Mouse (Mus musculus) forebrain, embryonic 15.5 days (tissue): ENCODE measurements around the gene Ofd1. TPM values are rescaled to one million over a fixed set of nuclear protein-coding genes. Genes with fewer than 3 reads are reported as not detected.
A peak's percentile ranks its signal among the peaks of the same experiment; 100 is the strongest.

Experiments
- ATAC-seq: fragments of 200-750 bp; cut with Nextera tagmentation; replicated peaks from 2 replicates; pipeline ENCODE4 v1.8.0; 2017; ENCODE audit warnings: mild to moderate bottlenecking, moderate TSS enrichment, moderate library complexity
- H3K27ac ChIP-seq: fragments of 300-500 bp; sonication (generic); replicated peaks from 2 replicates; pipeline ENCODE4 v1.5.1; 2015; ENCODE audit warnings: mild to moderate bottlenecking, inconsistent platforms
- H3K27me3 ChIP-seq: fragments of 300-500 bp; sonication (generic); 2 replicates; pipeline ENCODE4 v1.6.1; 2015; ENCODE audit warnings: inconsistent platforms
- H3K36me3 ChIP-seq: fragments of 300-500 bp; sonication (generic); 2 replicates; pipeline ENCODE4 v1.6.1; 2015; ENCODE audit warnings: mild to moderate bottlenecking, inconsistent platforms
- H3K4me1 ChIP-seq: fragments of 300-500 bp; sonication (generic); 2 replicates; pipeline ENCODE4 v1.6.1; 2015; ENCODE audit warnings: inconsistent platforms
- H3K4me2 ChIP-seq: fragments of 300-500 bp; sonication (generic); replicated peaks from 2 replicates; pipeline ENCODE4 v1.6.1; 2015; ENCODE audit warnings: mild to moderate bottlenecking, inconsistent platforms
- H3K4me3 ChIP-seq: fragments of 300-500 bp; sonication (generic); 2 replicates; pipeline ENCODE4 v1.5.1; 2015; ENCODE audit warnings: mild to moderate bottlenecking, inconsistent platforms
- H3K9ac ChIP-seq: fragments of 300-500 bp; sonication (generic); replicated peaks from 2 replicates; pipeline ENCODE4 v1.6.1; 2015; ENCODE audit warnings: mild to moderate bottlenecking, inconsistent platforms
- H3K9me3 ChIP-seq: fragments of 300-500 bp; sonication (generic); 2 replicates; pipeline ENCODE4 v1.6.1; 2016; ENCODE audit warnings: inconsistent platforms
- WGBS: fragments of 180-500 bp; shearing (Covaris S2); methylation state at CpG from one replicate; pipeline ENCODE4 v1.1.7; 2015; ENCODE audit warnings: mixed read lengths; 5-methylcytosine and 5-hydroxymethylcytosine counted together
- polyA plus RNA-seq: library from polyadenylated mRNA; unstranded; fragments of >200 nt; fragmentation: Nextera tagmentation; extraction: Ambion mirVana; gene quantifications from 2 replicates; pipeline ENCODE4 v1.2.1, GENCODE M21; 2015

Ofd1 gene
- polyA plus RNA-seq, 1 experiment from 2014 or later = 7.8 TPM

DNA sequence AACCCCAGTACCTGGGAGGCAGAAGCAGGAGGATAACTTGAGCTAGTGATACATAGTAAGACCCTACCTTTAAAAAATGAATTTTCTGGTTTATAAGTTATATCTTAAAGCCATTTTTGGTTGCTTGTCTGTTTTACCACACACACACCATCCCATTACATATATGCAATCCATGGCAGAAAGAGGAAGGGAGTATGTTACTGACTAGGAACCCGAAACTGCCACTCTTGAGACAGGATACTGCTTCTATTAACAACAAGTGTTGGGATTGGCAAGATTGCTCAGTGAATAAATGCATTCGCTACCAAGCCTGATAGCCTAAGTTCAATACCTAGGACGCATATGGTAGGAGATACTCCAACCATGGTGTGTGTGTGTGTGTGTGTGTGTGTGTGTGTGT is 84.2 kb downstream of the Ofd1 start:
- H3K27ac ChIP-seq = no peak overlapping the region
- H3K36me3 ChIP-seq = peaks cover 4% of the 10 kb centered on the region; the same call in 1 of the 2 replicates
- H3K9me3 ChIP-seq = no peaks in the 10 kb centered on the region
- H3K4me1 ChIP-seq = peaks cover 12% of the 10 kb centered on the region; the same call in 1 of the 2 replicates
- H3K4me3 ChIP-seq = no peak overlapping the region
- no peak overlapping the region for H3K9ac ChIP-seq
- H3K27me3 ChIP-seq = no peaks in the 10 kb centered on the region
- no peak for ATAC-seq
- no peak overlapping the region for H3K4me2 ChIP-seq
- WGBS = 94% methylated on average over 3 of the region's 3 CpGs

DNA sequence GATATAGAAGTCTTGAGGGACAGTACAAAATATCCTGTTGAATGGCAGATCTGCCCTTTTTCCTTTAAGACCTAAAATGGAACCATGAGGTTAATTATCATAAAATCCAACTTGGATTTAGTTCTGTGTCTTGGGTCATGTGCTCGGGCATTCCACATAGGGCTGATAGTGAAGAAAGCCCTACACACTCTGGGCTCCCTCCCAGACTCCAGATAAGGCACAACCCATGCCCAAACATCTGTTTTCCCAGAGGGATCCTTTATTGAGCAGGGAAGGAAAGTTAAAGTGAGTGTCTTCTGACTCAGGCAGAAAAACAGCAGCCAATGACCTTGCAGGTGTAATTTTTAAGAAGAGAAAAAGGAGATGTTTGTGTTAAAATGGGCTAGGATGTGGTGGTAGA is 85.6 kb downstream of the Ofd1 start:
- no peak overlapping the region for H3K27ac ChIP-seq
- WGBS = 71% methylated on average over 1 of the region's 1 CpGs
- no peak overlapping the region for H3K9ac ChIP-seq
- H3K4me3 ChIP-seq = no peak overlapping the region
- H3K4me2 ChIP-seq = no peak overlapping the region
- H3K27me3 ChIP-seq = no peaks in the 10 kb centered on the region
- H3K4me1 ChIP-seq = peaks cover 24% of the 10 kb centered on the region
- peaks cover 4% of the 10 kb centered on the region; the same call in 1 of the 2 replicates for H3K36me3 ChIP-seq
- no peaks in the 10 kb centered on the region for H3K9me3 ChIP-seq
- ATAC-seq = no peak

DNA sequence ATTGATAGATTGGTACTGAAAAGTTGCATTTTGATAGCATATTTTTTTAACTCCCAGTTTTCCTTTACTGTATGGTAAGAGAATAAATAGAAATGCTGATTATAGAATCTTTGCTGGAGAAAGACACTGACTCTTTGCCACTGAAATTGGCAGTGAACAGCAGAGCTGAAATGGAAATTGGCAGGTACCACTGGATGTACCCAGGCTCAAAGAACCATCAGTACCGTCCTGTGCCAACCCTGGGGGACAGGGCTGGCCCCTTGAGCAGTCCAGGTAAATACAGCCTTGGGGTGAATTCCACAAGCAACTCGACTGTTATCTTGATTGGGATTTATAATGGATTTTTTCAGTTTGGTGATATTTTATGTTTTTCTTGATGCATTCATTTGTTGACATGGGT is 87.1 kb downstream of the Ofd1 start:
- ATAC-seq = no peak
- Histone ChIP-seq H3K4me3 (no peak overlapping the region), H3K4me2 (no peak overlapping the region), H3K36me3 (no peaks in the 10 kb centered on the region), H3K27ac (no peak overlapping the region), H3K9ac (no peak overlapping the region), H3K9me3 (no peaks in the 10 kb centered on the region), H3K27me3 (no peaks in the 10 kb centered on the region), H3K4me1 (peaks cover 27% of the 10 kb centered on the region)
- 75% methylated on average over 2 of the region's 2 CpGs for WGBS

GRCm38 (mm10) chrX:166351790-166352189 is 88.7 kb downstream of the Ofd1 start:
- WGBS = 26% methylated on average over 6 of the region's 6 CpGs
- peaks cover 27% of the 10 kb centered on the region for H3K4me1 ChIP-seq
- no peaks in the 10 kb centered on the region for H3K27me3 ChIP-seq
- H3K4me2 ChIP-seq = no peak overlapping the region
- H3K9me3 ChIP-seq = no peaks in the 10 kb centered on the region
- no peaks in the 10 kb centered on the region for H3K36me3 ChIP-seq
- no peak overlapping the region for H3K27ac ChIP-seq
- H3K9ac ChIP-seq = no peak overlapping the region
- no peak overlapping the region for H3K4me3 ChIP-seq
- peak; percentile 75 for ATAC-seq

GRCm38 (mm10) chrX:166348634-166349033 is 91.9 kb downstream of the Ofd1 start:
- Histone ChIP-seq H3K36me3 (no peaks in the 10 kb centered on the region), H3K4me3 (peak overlapping the region; percentile 49), H3K9ac (peak overlapping the region; percentile 65), H3K4me2 (peak overlapping the region; percentile 46), H3K9me3 (no peaks in the 10 kb centered on the region), H3K27ac (peak overlapping the region; percentile 88), H3K27me3 (no peaks in the 10 kb centered on the region), H3K4me1 (peaks cover 27% of the 10 kb centered on the region)
- 34% methylated on average over 4 of the region's 4 CpGs for WGBS
- ATAC-seq = no peak

GRCm38 (mm10) chrX:166348086-166348485 is 92.4 kb downstream of the Ofd1 start:
- Histone ChIP-seq H3K27ac (peak overlapping the region; percentile 88), H3K27me3 (no peaks in the 10 kb centered on the region), H3K4me3 (peak overlapping the region; percentile 49), H3K4me2 (peak overlapping the region; percentile 46), H3K36me3 (no peaks in the 10 kb centered on the region), H3K9me3 (no peaks in the 10 kb centered on the region), H3K4me1 (peaks cover 23% of the 10 kb centered on the region), H3K9ac (peak overlapping the region; percentile 65)
- no peak for ATAC-seq
- 24% methylated on average over 6 of the region's 6 CpGs for WGBS

DNA sequence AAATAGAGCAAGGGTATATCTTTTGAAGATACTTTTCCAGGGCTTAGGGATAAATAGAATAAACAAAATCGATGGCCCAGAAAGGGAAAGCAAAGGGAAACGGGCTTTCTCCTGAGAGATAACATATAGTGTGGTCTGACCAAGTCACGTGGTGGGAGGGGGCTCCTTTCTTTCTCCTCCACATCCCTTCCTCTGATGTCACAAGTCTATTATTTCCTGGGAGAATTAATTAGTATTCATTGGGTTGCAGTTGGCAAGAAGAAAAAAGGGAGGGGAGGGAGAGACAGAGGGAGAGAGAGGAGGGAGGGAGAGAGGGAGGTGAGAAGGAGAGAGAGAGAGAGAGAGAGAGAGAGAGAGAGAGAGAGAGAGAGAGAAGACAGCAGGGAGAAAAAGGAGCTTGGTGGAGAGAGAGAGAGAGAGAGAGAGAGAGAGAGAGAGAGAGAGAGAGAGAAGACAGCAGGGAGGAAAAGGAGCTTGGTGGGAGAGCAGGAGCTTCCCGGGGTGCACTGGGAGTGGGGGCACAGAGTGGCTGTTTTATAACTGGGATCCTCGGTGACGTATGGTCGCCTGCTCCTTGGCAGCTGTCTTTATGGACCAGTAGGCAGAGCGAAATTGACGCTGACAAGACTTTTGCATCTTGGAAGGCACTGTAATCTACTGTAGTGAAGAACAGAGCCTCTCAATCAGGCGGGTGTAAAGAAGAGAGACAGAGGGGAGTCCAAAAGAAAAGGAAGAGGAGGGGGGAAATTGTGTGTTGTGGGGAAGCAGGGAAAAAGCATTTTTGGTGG is 96.1 kb downstream of the Ofd1 start:
- H3K9ac ChIP-seq = peak overlapping the region; percentile 65
- no peaks in the 10 kb centered on the region for H3K9me3 ChIP-seq
- 24% methylated on average over 10 of the region's 10 CpGs for WGBS
- peak; percentile 95 for ATAC-seq
- peak overlapping the region; percentile 96 for H3K27ac ChIP-seq
- no peaks in the 10 kb centered on the region for H3K27me3 ChIP-seq
- H3K4me2 ChIP-seq = peak overlapping the region; percentile 26
- H3K4me3 ChIP-seq = peak overlapping the region; percentile 49
- H3K36me3 ChIP-seq = no peaks in the 10 kb centered on the region
- no peaks in the 10 kb centered on the region; the same call in 1 of the 2 replicates for H3K4me1 ChIP-seq

- Histone ChIP-seq H3K4me3 (no peak overlapping the region), H3K36me3 (no peaks in the 10 kb centered on the region), H3K27ac (no peak overlapping the region), H3K4me1 (no peaks in the 10 kb centered on the region), H3K9ac (no peak overlapping the region), H3K27me3 (no peaks in the 10 kb centered on the region), H3K9me3 (no peaks in the 10 kb centered on the region), H3K4me2 (no peak overlapping the region)
- no peak for ATAC-seq
- WGBS = 90% methylated on average over 6 of the region's 6 CpGs
These were observed 98.7 kb downstream of the Ofd1 start for GRCm38 (mm10) chrX:166341795-166342194.

Other genes with a start within 250 kb of the Ofd1 start
- 424 and 441 TPM in 2 replicates for gene Gpm6b, start 201.8 kb downstream of the Ofd1 start, polyA plus RNA-seq
- 67.9 and 72.5 TPM in 2 replicates for gene Trappc2, start 130 bp downstream of the Ofd1 start, polyA plus RNA-seq
- gene Rab9, start 39.2 kb upstream of the Ofd1 start, polyA plus RNA-seq = 46.5 and 48.3 TPM in 2 replicates
- gene Tceanc, start 77.9 kb upstream of the Ofd1 start, polyA plus RNA-seq = 7.8 and 8.1 TPM in 2 replicates
- 1.9 TPM in 2 replicates for gene Egfl6, start 145.0 kb upstream of the Ofd1 start, polyA plus RNA-seq